Mouse (Mus musculus): ENCODE results near the gene Atxn7l1. TPM values are rescaled to one million over a fixed set of nuclear protein-coding genes. Genes with fewer than 3 reads are reported as not detected.
A peak's percentile ranks its signal among the peaks of the same experiment; 100 is the strongest.

The Atxn7l1 gene
- polyA plus RNA-seq, 1 experiment, result 37.1 TPM

- Histone ChIP-seq H3K27me3 (ENCODE audit: control insufficient read depth, insufficient read depth, low read length) (no peaks in the 10 kb centered on the region), H3K4me3 (ENCODE audit: extremely low read depth, insufficient read depth, insufficient read length) (no peak overlapping the region), H3K36me3 (ENCODE audit: control insufficient read depth, insufficient read depth, low read length) (no peaks in the 10 kb centered on the region), H3K27ac (ENCODE audit: insufficient read depth, low read length) (no peak overlapping the region), H3K4me1 (ENCODE audit: control insufficient read depth, insufficient read depth, insufficient read length) (peaks cover 30% of the 10 kb centered on the region; the same call in 1 of the 2 replicates)
- no peak for DNase-seq (ENCODE audit: low read depth in 1 of 2, low spot score in 2 of 2)
- TF ChIP-seq POLR2A (IDR thresholded peaks at IDR 0.05; ENCODE audit: low read depth, low read length) (no peak), CTCF (IDR thresholded peaks at IDR 0.05; ENCODE audit: extremely low read depth, insufficient read depth, insufficient read length, insufficient replicate concordance) (no peak)
- 89% methylated on average over 9 of the region's 9 CpGs for whole genome bisulfite sequencing
Observed at GRCm38 (mm10) chr12:33172926-33173325, 25.4 kb downstream of the Atxn7l1 start.

GRCm38 (mm10) chr12:33173720-33174141, 26.2 kb downstream of the Atxn7l1 start:
- Histone ChIP-seq H3K27me3 (ENCODE audit: control insufficient read depth, insufficient read depth, low read length) (no peaks in the 10 kb centered on the region), H3K36me3 (ENCODE audit: control insufficient read depth, insufficient read depth, low read length) (no peaks in the 10 kb centered on the region), H3K4me3 (ENCODE audit: extremely low read depth, insufficient read depth, insufficient read length) (no peak overlapping the region), H3K27ac (ENCODE audit: insufficient read depth, low read length) (no peak overlapping the region), H3K4me1 (ENCODE audit: control insufficient read depth, insufficient read depth, insufficient read length) (peaks cover 30% of the 10 kb centered on the region; the same call in 1 of the 2 replicates)
- no peak for DNase-seq (ENCODE audit: low read depth in 1 of 2, low spot score in 2 of 2)
- WGBS, result 94% methylated on average over 8 of the region's 8 CpGs
- no peak for TF ChIP-seq POLR2A (IDR thresholded peaks at IDR 0.05; ENCODE audit: low read depth, low read length)
- TF ChIP-seq CTCF (IDR thresholded peaks at IDR 0.05; ENCODE audit: extremely low read depth, insufficient read depth, insufficient read length, insufficient replicate concordance), result no peak

DNA sequence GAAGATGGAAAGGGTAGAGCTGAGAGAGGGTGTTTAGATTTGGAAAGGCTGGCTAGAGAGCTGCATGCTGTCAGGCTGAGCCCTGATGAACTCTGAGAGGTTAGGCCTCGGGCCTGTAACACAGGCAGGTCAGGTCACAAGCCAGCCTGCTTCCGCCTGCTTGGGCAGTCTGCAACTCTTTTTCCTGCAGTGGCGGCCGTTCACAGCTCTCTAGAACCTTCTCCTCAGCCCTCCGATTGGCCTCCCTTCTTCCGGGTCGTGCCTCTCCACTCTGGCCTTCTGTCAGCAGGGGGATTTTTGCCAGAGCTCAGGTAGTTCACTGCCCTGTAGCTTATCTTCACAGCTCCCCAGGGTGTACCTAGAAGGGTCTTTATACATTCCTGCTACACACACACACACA, 26.7 kb downstream of the Atxn7l1 start:
- no peaks in the 10 kb centered on the region for H3K36me3 ChIP-seq (ENCODE audit: control insufficient read depth, insufficient read depth, low read length)
- no peak for DNase-seq (ENCODE audit: low read depth in 1 of 2, low spot score in 2 of 2)
- no peak overlapping the region for H3K4me3 ChIP-seq (ENCODE audit: extremely low read depth, insufficient read depth, insufficient read length)
- H3K4me1 ChIP-seq (ENCODE audit: control insufficient read depth, insufficient read depth, insufficient read length), result peaks cover 30% of the 10 kb centered on the region; the same call in 1 of the 2 replicates
- TF ChIP-seq CTCF (IDR thresholded peaks at IDR 0.05; ENCODE audit: extremely low read depth, insufficient read depth, insufficient read length, insufficient replicate concordance), result no peak
- no peak for TF ChIP-seq POLR2A (IDR thresholded peaks at IDR 0.05; ENCODE audit: low read depth, low read length)
- no peak overlapping the region for H3K27ac ChIP-seq (ENCODE audit: insufficient read depth, low read length)
- WGBS, result 88% methylated on average over 7 of the region's 7 CpGs
- no peaks in the 10 kb centered on the region for H3K27me3 ChIP-seq (ENCODE audit: control insufficient read depth, insufficient read depth, low read length)

DNA sequence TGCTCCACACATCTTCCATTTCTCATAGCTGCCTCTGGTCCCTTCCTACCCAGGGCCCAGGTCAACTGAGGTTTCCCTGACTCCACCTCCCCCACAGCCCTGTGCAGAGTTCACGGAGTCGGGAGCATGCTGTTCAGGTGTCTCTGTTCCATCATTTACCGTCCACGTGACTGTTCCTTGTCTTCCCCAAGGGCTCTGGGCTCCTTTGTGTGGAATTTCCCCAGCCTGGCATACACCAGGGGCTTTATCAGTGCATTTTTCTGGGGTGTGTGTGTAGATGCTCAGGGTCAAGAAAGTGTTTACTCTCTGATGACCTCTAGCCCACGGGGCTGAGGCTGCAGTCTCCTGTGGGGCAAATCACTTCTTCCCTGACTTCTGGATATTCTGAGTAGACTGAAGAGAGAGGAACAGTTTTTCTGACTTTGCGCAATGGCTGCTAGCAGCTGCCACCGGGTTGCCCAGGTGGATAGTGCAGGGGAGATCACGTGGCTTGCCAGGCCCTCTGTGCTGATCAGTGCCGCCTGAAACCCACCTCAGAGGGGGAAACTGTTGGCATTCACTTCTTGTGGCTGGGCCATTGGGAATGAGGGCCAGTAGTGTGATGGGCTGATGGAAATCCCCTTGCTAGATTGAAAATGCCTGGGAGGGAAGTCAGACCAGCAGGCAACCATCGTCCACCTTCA, 27.3 kb downstream of the Atxn7l1 start:
- Histone ChIP-seq H3K36me3 (ENCODE audit: control insufficient read depth, insufficient read depth, low read length) (no peaks in the 10 kb centered on the region), H3K4me1 (ENCODE audit: control insufficient read depth, insufficient read depth, insufficient read length) (peaks cover 24% of the 10 kb centered on the region; the same call in 1 of the 2 replicates), H3K27me3 (ENCODE audit: control insufficient read depth, insufficient read depth, low read length) (no peaks in the 10 kb centered on the region), H3K4me3 (ENCODE audit: extremely low read depth, insufficient read depth, insufficient read length) (no peak overlapping the region), H3K27ac (ENCODE audit: insufficient read depth, low read length) (peak overlapping the region; percentile 21; the same call in 1 of the 2 replicates)
- DNase-seq (ENCODE audit: low read depth in 1 of 2, low spot score in 2 of 2), result no peak
- 81% methylated on average over 10 of the region's 10 CpGs for WGBS
- TF ChIP-seq POLR2A (IDR thresholded peaks at IDR 0.05; ENCODE audit: low read depth, low read length) (no peak), CTCF (IDR thresholded peaks at IDR 0.05; ENCODE audit: extremely low read depth, insufficient read depth, insufficient read length, insufficient replicate concordance) (no peak)

DNA sequence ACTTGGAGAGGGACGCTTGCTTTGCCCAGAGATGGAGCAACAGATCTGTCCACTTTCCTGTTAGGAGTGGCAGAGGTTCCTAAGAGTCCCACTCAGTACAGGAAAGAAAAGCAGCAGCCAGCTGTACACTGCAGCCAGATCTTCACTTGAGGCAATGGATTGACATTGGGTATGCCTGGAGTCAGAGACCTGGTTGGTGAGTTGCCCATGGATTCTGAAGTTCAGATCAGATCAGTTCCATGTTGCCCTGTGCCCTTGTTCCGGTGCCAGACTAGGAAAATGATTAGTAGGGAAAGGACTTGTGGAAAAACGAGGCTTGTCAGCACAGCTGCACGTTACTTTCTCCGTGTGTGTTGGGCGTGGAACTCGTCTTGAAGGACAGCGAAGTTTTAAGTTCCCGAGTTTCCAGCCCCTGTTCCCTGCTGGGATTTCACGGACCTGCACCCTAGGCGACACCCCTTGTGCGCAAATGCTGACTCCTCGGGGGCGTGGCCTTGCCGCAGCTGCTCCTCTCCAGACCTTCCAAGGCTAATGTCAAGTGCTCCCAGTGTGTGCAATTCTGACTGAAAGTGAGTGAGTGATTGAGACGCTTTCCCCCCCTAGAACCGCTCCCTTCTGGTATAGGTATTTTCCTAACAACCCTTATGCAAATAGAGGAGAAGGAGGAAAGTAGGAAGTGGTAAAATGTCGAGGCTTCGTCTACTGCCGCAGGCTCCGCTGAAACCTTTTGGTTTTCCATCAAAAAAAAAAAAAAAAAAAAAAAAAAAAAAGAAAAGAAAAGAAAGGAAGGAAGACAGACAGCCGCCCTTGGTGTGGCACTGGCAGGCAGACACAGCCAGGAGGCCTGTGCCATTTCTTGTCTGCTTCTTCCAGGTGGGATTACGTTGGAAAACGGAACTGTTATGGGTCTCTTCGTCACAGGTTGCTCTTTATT, 28.4 kb downstream of the Atxn7l1 start:
- DNase-seq (ENCODE audit: low read depth in 1 of 2, low spot score in 2 of 2), result peak in 1 of 2 experiments; percentile 26
- H3K4me3 ChIP-seq (ENCODE audit: extremely low read depth, insufficient read depth, insufficient read length), result peak overlapping the region; percentile 35
- no peaks in the 10 kb centered on the region for H3K36me3 ChIP-seq (ENCODE audit: control insufficient read depth, insufficient read depth, low read length)
- no peak for TF ChIP-seq POLR2A (IDR thresholded peaks at IDR 0.05; ENCODE audit: low read depth, low read length)
- no peak for TF ChIP-seq CTCF (IDR thresholded peaks at IDR 0.05; ENCODE audit: extremely low read depth, insufficient read depth, insufficient read length, insufficient replicate concordance)
- H3K27me3 ChIP-seq (ENCODE audit: control insufficient read depth, insufficient read depth, low read length), result no peaks in the 10 kb centered on the region
- H3K27ac ChIP-seq (ENCODE audit: insufficient read depth, low read length), result 0 out of 2 replicates have a peak overlapping the region, but pooled peaks have one; percentile 2
- peaks cover 17% of the 10 kb centered on the region; the same call in 1 of the 2 replicates for H3K4me1 ChIP-seq (ENCODE audit: control insufficient read depth, insufficient read depth, insufficient read length)
- WGBS, result 15% methylated on average over 25 of the region's 25 CpGs

GRCm38 (mm10) chr12:33176555-33176900, 29.0 kb downstream of the Atxn7l1 start:
- TF ChIP-seq CTCF (IDR thresholded peaks at IDR 0.05; ENCODE audit: extremely low read depth, insufficient read depth, insufficient read length, insufficient replicate concordance), result no peak
- TF ChIP-seq POLR2A (IDR thresholded peaks at IDR 0.05; ENCODE audit: low read depth, low read length), result no peak
- 36% methylated on average over 5 of the region's 5 CpGs for WGBS
- Histone ChIP-seq H3K4me1 (ENCODE audit: control insufficient read depth, insufficient read depth, insufficient read length) (peaks cover 17% of the 10 kb centered on the region; the same call in 1 of the 2 replicates), H3K36me3 (ENCODE audit: control insufficient read depth, insufficient read depth, low read length) (no peaks in the 10 kb centered on the region), H3K27ac (ENCODE audit: insufficient read depth, low read length) (no peak overlapping the region), H3K27me3 (ENCODE audit: control insufficient read depth, insufficient read depth, low read length) (no peaks in the 10 kb centered on the region), H3K4me3 (ENCODE audit: extremely low read depth, insufficient read depth, insufficient read length) (no peak overlapping the region; the same call in 1 of the 2 replicates)
- no peak for DNase-seq (ENCODE audit: low read depth in 1 of 2, low spot score in 2 of 2)

All from spleen, adult 2 months (tissue).